Mouse (Mus musculus): ENCODE measurements at regions not wholly inside any gene's neighbourhood (a gene's known extent, or its start where the extent isn't known, plus 50 kb on each side); places are given as distances from the start of the nearest gene placed in this dataset.
"Not testable (repeated sequence)": the region's sequence is repeated elsewhere in the genome, so short reads cannot be mapped to it uniquely, and the experiment has no call there.

GRCm38 (mm10) chr13:13888847-13889246 lies 65.4 kb upstream of the B3galnt2 start:
- H3K27me3 ChIP-seq (ENCODE audit: control insufficient read depth, insufficient read depth, low read length); H3K4me1 ChIP-seq (ENCODE audit: control insufficient read depth, insufficient read depth, low read length); H3K27ac ChIP-seq (ENCODE audit: control insufficient read depth, insufficient read depth, low read depth, low read length); H3K4me3 ChIP-seq (ENCODE audit: control insufficient read depth, low read depth, low read length); H3K36me3 ChIP-seq (ENCODE audit: control insufficient read depth, insufficient read depth, low read length): not testable (repeated sequence)

GRCm38 (mm10) chr13:13889297-13890120 lies 64.8 kb upstream of the B3galnt2 start:
- TF ChIP-seq POLR2A (IDR thresholded peaks at IDR 0.05; ENCODE audit: control insufficient read depth, low read depth, low read length), result no peak
- peak; percentile 45; the same call in 1 of the 2 replicates for TF ChIP-seq CTCF (IDR thresholded peaks at IDR 0.05; ENCODE audit: control insufficient read depth, insufficient read depth, insufficient replicate concordance, low read depth, low read length)
- no peaks in the 10 kb centered on the region for H3K36me3 ChIP-seq (ENCODE audit: control insufficient read depth, insufficient read depth, low read length)
- H3K27ac ChIP-seq (ENCODE audit: control insufficient read depth, insufficient read depth, low read depth, low read length), result peak overlapping the region; percentile 60; the same call in 1 of the 2 replicates
- H3K4me3 ChIP-seq (ENCODE audit: control insufficient read depth, low read depth, low read length), result peak overlapping the region; percentile 86
- H3K4me1 ChIP-seq (ENCODE audit: control insufficient read depth, insufficient read depth, low read length), result peaks cover 2% of the 10 kb centered on the region; the same call in 1 of the 2 replicates
- H3K27me3 ChIP-seq (ENCODE audit: control insufficient read depth, insufficient read depth, low read length), result no peaks in the 10 kb centered on the region

GRCm38 (mm10) chr13:13902186-13902585 lies 52.1 kb upstream of the B3galnt2 start:
- not testable (repeated sequence) for H3K27ac ChIP-seq (ENCODE audit: control insufficient read depth, insufficient read depth, low read depth, low read length); H3K4me1 ChIP-seq (ENCODE audit: control insufficient read depth, insufficient read depth, low read length); H3K4me3 ChIP-seq (ENCODE audit: control insufficient read depth, low read depth, low read length); H3K27me3 ChIP-seq (ENCODE audit: control insufficient read depth, insufficient read depth, low read length); H3K36me3 ChIP-seq (ENCODE audit: control insufficient read depth, insufficient read depth, low read length)

Data from testis, adult 2 months (tissue).